Mouse (Mus musculus): ENCODE measurements at regions not wholly inside any gene's neighbourhood (a gene's known extent, or its start where the extent isn't known, plus 50 kb on each side); places are given as distances from the start of the nearest gene placed in this dataset.
"Not testable (repeated sequence)": the region's sequence is repeated elsewhere in the genome, so short reads cannot be mapped to it uniquely, and the experiment has no call there.

- in situ Hi-C loops (cut with MboI; ENCODE audit: low sequenced_read_pairs in 2 of 2, unreplicated experiment in 2 of 2), result no loop called here
- Histone ChIP-seq H3K4me1 (ENCODE audit: control insufficient read depth in 2 of 2, insufficient read depth in 2 of 2, low read length in 2 of 2, poor library complexity in 1 of 2) (no peaks in the 10 kb centered on the region), H3K36me3 (ENCODE audit: control insufficient read depth, insufficient read depth, low read length, poor library complexity, severe bottlenecking) (no peaks in the 10 kb centered on the region), H3K4me3 (ENCODE audit: insufficient read depth in 1 of 2, low read depth in 1 of 2, low read length in 2 of 2, poor library complexity in 1 of 2, severe bottlenecking in 1 of 2) (no peak overlapping the region), H3K27ac (ENCODE audit: insufficient read depth, low read depth, low read length, poor library complexity, severe bottlenecking) (no peak overlapping the region), H3K9me3 (ENCODE audit: control insufficient read depth, insufficient read depth, low read depth, low read length) (no peaks in the 10 kb centered on the region), H3K9ac (ENCODE audit: insufficient read depth, low read depth, low read length, poor library complexity, severe bottlenecking) (no peak overlapping the region)
- no peak for TF ChIP-seq CHD2 (IDR thresholded peaks at IDR 0.05; ENCODE audit: low read depth, low read length)
- no peak for TF ChIP-seq MAFK (IDR thresholded peaks at IDR 0.05; ENCODE audit: insufficient read depth, low read depth, low read length)
- no peak for TF ChIP-seq HCFC1 (IDR thresholded peaks at IDR 0.05; ENCODE audit: borderline replicate concordance, insufficient read depth, low read length)
- TF ChIP-seq ZNF384 (IDR thresholded peaks at IDR 0.05; ENCODE audit: low read depth, low read length), result no peak
- no peak for TF ChIP-seq ZC3H11A (IDR thresholded peaks at IDR 0.05; ENCODE audit: borderline replicate concordance, low read depth, low read length)
- no peak for DNase-seq (ENCODE audit: low read depth, low spot score)
Observed at GRCm38 (mm10) chr14:14515363-14515762, 114.3 kb downstream of the Olfr721-ps1 start.

DNA sequence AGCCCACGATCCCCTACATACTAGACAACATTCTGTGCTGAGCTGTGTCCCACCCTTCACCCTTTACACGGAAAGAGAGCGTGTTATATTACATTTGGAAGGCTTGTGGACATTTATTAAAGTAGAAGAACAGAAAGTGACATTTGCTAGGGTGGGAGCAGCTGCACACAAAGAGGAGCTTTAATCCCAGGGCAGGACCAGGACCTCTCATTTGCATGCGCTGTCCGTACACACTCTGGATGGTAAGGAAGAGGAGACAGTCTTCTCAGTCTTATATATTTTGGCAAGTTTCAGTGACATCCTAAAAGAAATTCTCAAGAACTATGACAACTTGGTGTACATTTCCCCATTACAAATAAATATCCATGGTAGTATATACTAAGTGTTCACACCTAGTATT, 114.8 kb downstream of the Olfr721-ps1 start:
- TF ChIP-seq ZC3H11A (IDR thresholded peaks at IDR 0.05; ENCODE audit: borderline replicate concordance, low read depth, low read length) (no peak), CHD2 (IDR thresholded peaks at IDR 0.05; ENCODE audit: low read depth, low read length) (no peak), MAFK (IDR thresholded peaks at IDR 0.05; ENCODE audit: insufficient read depth, low read depth, low read length) (no peak)
- DNase-seq (ENCODE audit: low read depth, low spot score), result no peak

GRCm38 (mm10) chr14:14518027-14518426, 116.9 kb downstream of the Olfr721-ps1 start:
- Histone ChIP-seq H3K27ac (ENCODE audit: insufficient read depth, low read depth, low read length, poor library complexity, severe bottlenecking) (no peak overlapping the region), H3K4me1 (ENCODE audit: control insufficient read depth in 2 of 2, insufficient read depth in 2 of 2, low read length in 2 of 2, poor library complexity in 1 of 2) (no peaks in the 10 kb centered on the region), H3K4me3 (ENCODE audit: insufficient read depth in 1 of 2, low read depth in 1 of 2, low read length in 2 of 2, poor library complexity in 1 of 2, severe bottlenecking in 1 of 2) (no peak overlapping the region), H3K9ac (ENCODE audit: insufficient read depth, low read depth, low read length, poor library complexity, severe bottlenecking) (no peak overlapping the region), H3K36me3 (ENCODE audit: control insufficient read depth, insufficient read depth, low read length, poor library complexity, severe bottlenecking) (no peaks in the 10 kb centered on the region), H3K9me3 (ENCODE audit: control insufficient read depth, insufficient read depth, low read depth, low read length) (no peaks in the 10 kb centered on the region)
- no peak for TF ChIP-seq ZC3H11A (IDR thresholded peaks at IDR 0.05; ENCODE audit: borderline replicate concordance, low read depth, low read length)
- no peak for TF ChIP-seq CHD2 (IDR thresholded peaks at IDR 0.05; ENCODE audit: low read depth, low read length)
- no peak for TF ChIP-seq HCFC1 (IDR thresholded peaks at IDR 0.05; ENCODE audit: borderline replicate concordance, insufficient read depth, low read length)
- no peak for TF ChIP-seq MAFK (IDR thresholded peaks at IDR 0.05; ENCODE audit: insufficient read depth, low read depth, low read length)
- no peak for TF ChIP-seq ZNF384 (IDR thresholded peaks at IDR 0.05; ENCODE audit: low read depth, low read length)
- no peak for DNase-seq (ENCODE audit: low read depth, low spot score)
- in situ Hi-C loops (cut with MboI; ENCODE audit: low sequenced_read_pairs in 2 of 2, unreplicated experiment in 2 of 2), result no loop called here

More for the DNA sequence above, 114.8 kb downstream of the Olfr721-ps1 start:
- in situ Hi-C loops (cut with MboI; ENCODE audit: low sequenced_read_pairs in 2 of 2, unreplicated experiment in 2 of 2), result no loop called here
- H3K9me3 ChIP-seq (ENCODE audit: control insufficient read depth, insufficient read depth, low read depth, low read length), result no peaks in the 10 kb centered on the region
- no peak overlapping the region for H3K4me3 ChIP-seq (ENCODE audit: insufficient read depth in 1 of 2, low read depth in 1 of 2, low read length in 2 of 2, poor library complexity in 1 of 2, severe bottlenecking in 1 of 2)
- no peak overlapping the region for H3K9ac ChIP-seq (ENCODE audit: insufficient read depth, low read depth, low read length, poor library complexity, severe bottlenecking)
- H3K27ac ChIP-seq (ENCODE audit: insufficient read depth, low read depth, low read length, poor library complexity, severe bottlenecking), result no peak overlapping the region
- H3K36me3 ChIP-seq (ENCODE audit: control insufficient read depth, insufficient read depth, low read length, poor library complexity, severe bottlenecking), result no peaks in the 10 kb centered on the region
- no peaks in the 10 kb centered on the region for H3K4me1 ChIP-seq (ENCODE audit: control insufficient read depth in 2 of 2, insufficient read depth in 2 of 2, low read length in 2 of 2, poor library complexity in 1 of 2)

- in situ Hi-C loops (cut with MboI; ENCODE audit: low sequenced_read_pairs in 2 of 2, unreplicated experiment in 2 of 2), result no loop called here
- no peak for DNase-seq (ENCODE audit: low read depth, low spot score)
- H3K4me1 ChIP-seq (ENCODE audit: control insufficient read depth in 2 of 2, insufficient read depth in 2 of 2, low read length in 2 of 2, poor library complexity in 1 of 2), result no peaks in the 10 kb centered on the region
- no peaks in the 10 kb centered on the region for H3K9me3 ChIP-seq (ENCODE audit: control insufficient read depth, insufficient read depth, low read depth, low read length)
- TF ChIP-seq ZC3H11A (IDR thresholded peaks at IDR 0.05; ENCODE audit: borderline replicate concordance, low read depth, low read length), result no peak
- no peak for TF ChIP-seq HCFC1 (IDR thresholded peaks at IDR 0.05; ENCODE audit: borderline replicate concordance, insufficient read depth, low read length)
- H3K36me3 ChIP-seq (ENCODE audit: control insufficient read depth, insufficient read depth, low read length, poor library complexity, severe bottlenecking), result no peaks in the 10 kb centered on the region
- no peak overlapping the region for H3K9ac ChIP-seq (ENCODE audit: insufficient read depth, low read depth, low read length, poor library complexity, severe bottlenecking)
- H3K4me3 ChIP-seq (ENCODE audit: insufficient read depth in 1 of 2, low read depth in 1 of 2, low read length in 2 of 2, poor library complexity in 1 of 2, severe bottlenecking in 1 of 2), result no peak overlapping the region
- H3K27ac ChIP-seq (ENCODE audit: insufficient read depth, low read depth, low read length, poor library complexity, severe bottlenecking), result no peak overlapping the region
Observed at GRCm38 (mm10) chr14:14518841-14519240, 117.7 kb downstream of the Olfr721-ps1 start.

- no peaks in the 10 kb centered on the region for H3K4me1 ChIP-seq (ENCODE audit: control insufficient read depth in 2 of 2, insufficient read depth in 2 of 2, low read length in 2 of 2, poor library complexity in 1 of 2)
- no peak overlapping the region for H3K9ac ChIP-seq (ENCODE audit: insufficient read depth, low read depth, low read length, poor library complexity, severe bottlenecking)
- no peak for DNase-seq (ENCODE audit: low read depth, low spot score)
- no peaks in the 10 kb centered on the region for H3K36me3 ChIP-seq (ENCODE audit: control insufficient read depth, insufficient read depth, low read length, poor library complexity, severe bottlenecking)
- TF ChIP-seq CHD2 (IDR thresholded peaks at IDR 0.05; ENCODE audit: low read depth, low read length), result no peak
- H3K4me3 ChIP-seq (ENCODE audit: insufficient read depth in 1 of 2, low read depth in 1 of 2, low read length in 2 of 2, poor library complexity in 1 of 2, severe bottlenecking in 1 of 2), result no peak overlapping the region
- no peak overlapping the region for H3K27ac ChIP-seq (ENCODE audit: insufficient read depth, low read depth, low read length, poor library complexity, severe bottlenecking)
- in situ Hi-C loops (cut with MboI; ENCODE audit: low sequenced_read_pairs in 2 of 2, unreplicated experiment in 2 of 2), result no loop called here
- H3K9me3 ChIP-seq (ENCODE audit: control insufficient read depth, insufficient read depth, low read depth, low read length), result no peaks in the 10 kb centered on the region
Observed at GRCm38 (mm10) chr14:14520195-14520594, 119.1 kb downstream of the Olfr721-ps1 start.

DNA sequence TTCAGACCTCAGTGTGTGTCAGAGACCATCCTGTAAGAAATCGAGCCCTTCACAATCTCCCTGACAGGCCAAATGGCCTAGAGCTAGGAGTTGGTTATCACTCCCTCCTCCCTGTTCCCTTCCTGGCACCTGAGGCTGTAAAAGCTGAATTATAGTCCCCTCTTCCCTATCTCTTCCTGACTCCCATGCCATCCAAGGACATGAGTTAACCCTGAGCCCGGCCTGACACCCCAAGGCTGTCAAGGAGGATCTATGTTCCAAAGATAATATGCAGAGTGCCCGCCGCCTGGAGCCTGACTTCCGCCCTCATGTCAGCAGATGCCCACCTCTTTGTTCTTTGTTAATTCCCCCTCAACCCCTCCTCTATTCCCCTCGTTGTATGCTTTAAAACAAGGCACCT, 120.2 kb downstream of the Olfr721-ps1 start:
- DNase-seq (ENCODE audit: low read depth, low spot score); H3K9me3 ChIP-seq (ENCODE audit: control insufficient read depth, insufficient read depth, low read depth, low read length); H3K9ac ChIP-seq (ENCODE audit: insufficient read depth, low read depth, low read length, poor library complexity, severe bottlenecking); in situ Hi-C loops (cut with MboI; ENCODE audit: low sequenced_read_pairs in 2 of 2, unreplicated experiment in 2 of 2); H3K4me1 ChIP-seq (ENCODE audit: control insufficient read depth in 2 of 2, insufficient read depth in 2 of 2, low read length in 2 of 2, poor library complexity in 1 of 2); H3K36me3 ChIP-seq (ENCODE audit: control insufficient read depth, insufficient read depth, low read length, poor library complexity, severe bottlenecking); H3K27ac ChIP-seq (ENCODE audit: insufficient read depth, low read depth, low read length, poor library complexity, severe bottlenecking); H3K4me3 ChIP-seq (ENCODE audit: insufficient read depth in 1 of 2, low read depth in 1 of 2, low read length in 2 of 2, poor library complexity in 1 of 2, severe bottlenecking in 1 of 2): not testable (repeated sequence)
